Mouse (Mus musculus): ENCODE results near the gene Trmt5. TPM values are rescaled to one million over a fixed set of nuclear protein-coding genes. Genes with fewer than 3 reads are reported as not detected.

The Trmt5 gene
- 17.2 and 20.1 TPM in 2 replicates for polyA plus RNA-seq (2015; fragmentation: Nextera tagmentation; extraction: Ambion mirVana)

- WGBS, result under 1% methylated on average over 53 of the region's 53 CpGs
- Histone ChIP-seq H3K4me3 (peak within 1 kb of the TSS; percentile 78), H3K36me3 (peaks cover 12% of the 10 kb centered on the region)
Measured at GRCm38 (mm10) chr12:73286287-73287092, at the start of gene Trmt5, which contains the start of gene Slc38a6. Gene Trmt5, minus strand, starts transcription at chr12:73286710. Gene Slc38a6, plus strand, starts transcription at chr12:73286779.

GRCm38 (mm10) chr12:73334051-73334551 lies 47.6 kb upstream of the Trmt5 start:
- WGBS, result 41% methylated on average over 8 of the region's 8 CpGs
- Histone ChIP-seq H3K4me1 (peaks cover 30% of the 10 kb centered on the region), H3K27ac (peak overlapping the region; percentile 44; the same call in 1 of the 2 replicates), H3K9ac (no peak overlapping the region), H3K36me3 (peaks cover 3% of the 10 kb centered on the region; the same call in 1 of the 2 replicates), H3K4me2 (replicated peaks) (peak overlapping the region; percentile 9; the same call in 1 of the 2 replicates), H3K9me3 (no peaks in the 10 kb centered on the region), H3K27me3 (peaks cover 11% of the 10 kb centered on the region), H3K4me3 (no peak overlapping the region)
- ATAC-seq (ENCODE audit: low FRiP score, low read depth), result no peak

More at GRCm38 (mm10) chr12:73286287-73287092, at the start of gene Trmt5, which contains the start of gene Slc38a6:
- Histone ChIP-seq H3K27ac (peak within 1 kb of the TSS; percentile 70), H3K9me3 (no peaks in the 10 kb centered on the region), H3K4me1 (peaks cover 22% of the 10 kb centered on the region), H3K9ac (peak within 1 kb of the TSS; percentile 80), H3K27me3 (no peaks in the 10 kb centered on the region), H3K4me2 (replicated peaks) (peak within 1 kb of the TSS; percentile 79)
- peak; percentile 96 for ATAC-seq (ENCODE audit: low FRiP score, low read depth)

GRCm38 (mm10) chr12:73332701-73333100 lies 46.2 kb upstream of the Trmt5 start:
- H3K9me3 ChIP-seq, result no peaks in the 10 kb centered on the region
- no peak overlapping the region for H3K27ac ChIP-seq
- 20% methylated on average over 4 of the region's 4 CpGs for WGBS
- ATAC-seq (ENCODE audit: low FRiP score, low read depth), result peak; percentile 22; the same call in 1 of the 2 replicates
- no peak overlapping the region for H3K4me2 ChIP-seq (replicated peaks)
- peaks cover 39% of the 10 kb centered on the region for H3K4me1 ChIP-seq
- no peak overlapping the region for H3K9ac ChIP-seq
- H3K36me3 ChIP-seq, result peaks cover 3% of the 10 kb centered on the region; the same call in 1 of the 2 replicates
- H3K27me3 ChIP-seq, result peaks cover 11% of the 10 kb centered on the region
- H3K4me3 ChIP-seq, result no peak overlapping the region

- H3K27ac ChIP-seq, result no peak overlapping the region
- no peak overlapping the region for H3K4me2 ChIP-seq (replicated peaks)
- WGBS, result 85% methylated on average over 7 of the region's 7 CpGs
- H3K4me3 ChIP-seq, result no peak overlapping the region
- peaks cover 11% of the 10 kb centered on the region for H3K27me3 ChIP-seq
- no peak for ATAC-seq (ENCODE audit: low FRiP score, low read depth)
- peaks cover 51% of the 10 kb centered on the region for H3K4me1 ChIP-seq
- H3K36me3 ChIP-seq, result peaks cover 3% of the 10 kb centered on the region; the same call in 1 of the 2 replicates
- no peaks in the 10 kb centered on the region for H3K9me3 ChIP-seq
- H3K9ac ChIP-seq, result no peak overlapping the region
Measured at GRCm38 (mm10) chr12:73330236-73330635, 43.7 kb upstream of the Trmt5 start.

- Histone ChIP-seq H3K9ac (no peak overlapping the region), H3K9me3 (no peaks in the 10 kb centered on the region), H3K4me3 (no peak overlapping the region), H3K27ac (no peak overlapping the region), H3K4me1 (peaks cover 50% of the 10 kb centered on the region), H3K4me2 (replicated peaks) (no peak overlapping the region), H3K27me3 (peaks cover 7% of the 10 kb centered on the region), H3K36me3 (peaks cover 3% of the 10 kb centered on the region; the same call in 1 of the 2 replicates)
- WGBS, result 68% methylated on average over 4 of the region's 4 CpGs
- 0 out of 2 replicates have a peak, but pooled peaks have one; percentile 35 for ATAC-seq (ENCODE audit: low FRiP score, low read depth)
Measured at GRCm38 (mm10) chr12:73328448-73329167, 42.1 kb upstream of the Trmt5 start.

GRCm38 (mm10) chr12:73327381-73327780 lies 40.9 kb upstream of the Trmt5 start:
- Histone ChIP-seq H3K4me2 (replicated peaks) (no peak overlapping the region), H3K4me1 (peaks cover 48% of the 10 kb centered on the region), H3K9ac (no peak overlapping the region), H3K27me3 (peaks cover 11% of the 10 kb centered on the region), H3K4me3 (no peak overlapping the region), H3K27ac (0 out of 2 replicates have a peak overlapping the region, but pooled peaks have one; percentile 10), H3K9me3 (no peaks in the 10 kb centered on the region), H3K36me3 (peaks cover 3% of the 10 kb centered on the region; the same call in 1 of the 2 replicates)
- WGBS, result 15% methylated on average over 3 of the region's 3 CpGs
- ATAC-seq (ENCODE audit: low FRiP score, low read depth), result no peak

GRCm38 (mm10) chr12:73325617-73326016 lies 39.1 kb upstream of the Trmt5 start:
- Histone ChIP-seq H3K4me2 (replicated peaks) (no peak overlapping the region), H3K36me3 (no peaks in the 10 kb centered on the region), H3K9ac (no peak overlapping the region), H3K27me3 (peaks cover 15% of the 10 kb centered on the region), H3K9me3 (no peaks in the 10 kb centered on the region), H3K27ac (no peak overlapping the region), H3K4me3 (no peak overlapping the region), H3K4me1 (peaks cover 46% of the 10 kb centered on the region)
- ATAC-seq (ENCODE audit: low FRiP score, low read depth), result no peak
- WGBS, result 59% methylated on average over 4 of the region's 4 CpGs

GRCm38 (mm10) chr12:73325181-73325580 lies 38.7 kb upstream of the Trmt5 start:
- Histone ChIP-seq H3K36me3 (no peaks in the 10 kb centered on the region), H3K9me3 (no peaks in the 10 kb centered on the region), H3K4me2 (replicated peaks) (no peak overlapping the region), H3K9ac (no peak overlapping the region), H3K4me3 (no peak overlapping the region), H3K27ac (no peak overlapping the region), H3K4me1 (peaks cover 46% of the 10 kb centered on the region), H3K27me3 (peaks cover 13% of the 10 kb centered on the region)
- WGBS, result 69% methylated on average over 2 of the region's 2 CpGs
- ATAC-seq (ENCODE audit: low FRiP score, low read depth), result no peak

- no peak overlapping the region for H3K27ac ChIP-seq
- WGBS, result 89% methylated on average over 1 of the region's 1 CpGs
- H3K36me3 ChIP-seq, result no peaks in the 10 kb centered on the region
- H3K4me2 ChIP-seq (replicated peaks), result no peak overlapping the region
- H3K27me3 ChIP-seq, result peaks cover 10% of the 10 kb centered on the region
- no peak overlapping the region for H3K9ac ChIP-seq
- H3K4me1 ChIP-seq, result peaks cover 46% of the 10 kb centered on the region
- ATAC-seq (ENCODE audit: low FRiP score, low read depth), result no peak
- no peaks in the 10 kb centered on the region for H3K9me3 ChIP-seq
- no peak overlapping the region for H3K4me3 ChIP-seq
Measured at GRCm38 (mm10) chr12:73324742-73325141, 38.2 kb upstream of the Trmt5 start.

- Histone ChIP-seq H3K4me2 (replicated peaks) (no peak overlapping the region), H3K27ac (no peak overlapping the region), H3K27me3 (peaks cover 10% of the 10 kb centered on the region), H3K4me3 (no peak overlapping the region), H3K36me3 (no peaks in the 10 kb centered on the region), H3K9me3 (no peaks in the 10 kb centered on the region), H3K4me1 (peaks cover 46% of the 10 kb centered on the region), H3K9ac (no peak overlapping the region)
- WGBS, result 83% methylated on average over 8 of the region's 8 CpGs
- no peak for ATAC-seq (ENCODE audit: low FRiP score, low read depth)
Measured at GRCm38 (mm10) chr12:73324180-73324586, 37.7 kb upstream of the Trmt5 start.

- no peak overlapping the region for H3K27ac ChIP-seq
- H3K27me3 ChIP-seq, result peaks cover 6% of the 10 kb centered on the region; the same call in 1 of the 2 replicates
- H3K4me1 ChIP-seq, result no peaks in the 10 kb centered on the region; the same call in 1 of the 2 replicates
- WGBS, result 91% methylated on average over 7 of the region's 7 CpGs
- no peak overlapping the region for H3K4me2 ChIP-seq (replicated peaks)
- H3K4me3 ChIP-seq, result no peak overlapping the region
- ATAC-seq (ENCODE audit: low FRiP score, low read depth), result no peak
- H3K9me3 ChIP-seq, result no peaks in the 10 kb centered on the region
- H3K9ac ChIP-seq, result no peak overlapping the region
- peaks cover 12% of the 10 kb centered on the region for H3K36me3 ChIP-seq
Measured at GRCm38 (mm10) chr12:73317706-73318686, 31.5 kb upstream of the Trmt5 start.

Data from limb, embryonic 13.5 days (tissue).